Mouse (Mus musculus): ENCODE measurements around the gene Cldn24. TPM values are rescaled to one million over a fixed set of nuclear protein-coding genes. Genes with fewer than 3 reads are reported as not detected.

The Cldn24 gene
- total RNA-seq, 2 experiments from 2014 or later: not detected

GRCm38 (mm10) chr8:47826911-47827310, 5.0 kb downstream of the Cldn24 start:
- DNase-seq (ENCODE audit: low spot score in 2 of 2): no peak

- DNase-seq (ENCODE audit: low spot score in 2 of 2): no peak
Measured at GRCm38 (mm10) chr8:47832616-47833015, 10.7 kb downstream of the Cldn24 start.

GRCm38 (mm10) chr8:47833944-47834343, 12.0 kb downstream of the Cldn24 start:
- DNase-seq (ENCODE audit: low spot score in 2 of 2): no peak

- no peak for DNase-seq (ENCODE audit: low spot score in 2 of 2)
Measured at GRCm38 (mm10) chr8:47843063-47843462, 21.1 kb downstream of the Cldn24 start.

GRCm38 (mm10) chr8:47843651-47844050, 21.7 kb downstream of the Cldn24 start:
- no peak for DNase-seq (ENCODE audit: low spot score in 2 of 2)

- DNase-seq (ENCODE audit: low spot score in 2 of 2): no peak
Measured at GRCm38 (mm10) chr8:47845956-47846355, 24.0 kb downstream of the Cldn24 start.

- DNase-seq (ENCODE audit: low spot score in 2 of 2): no peak
Measured at GRCm38 (mm10) chr8:47847161-47847560, 25.2 kb downstream of the Cldn24 start.

- DNase-seq (ENCODE audit: low spot score in 2 of 2): no peak
Measured at GRCm38 (mm10) chr8:47847931-47848330, 26.0 kb downstream of the Cldn24 start.

GRCm38 (mm10) chr8:47849842-47850241, 27.9 kb downstream of the Cldn24 start:
- no peak for DNase-seq (ENCODE audit: low spot score in 2 of 2)

- peak; percentile 22 to 42 for DNase-seq (ENCODE audit: low spot score in 2 of 2)
Measured at GRCm38 (mm10) chr8:47851824-47852502, 30.0 kb downstream of the Cldn24 start.

- no peak for DNase-seq (ENCODE audit: low spot score in 2 of 2)
Measured at GRCm38 (mm10) chr8:47852737-47853136, 30.8 kb downstream of the Cldn24 start.

GRCm38 (mm10) chr8:47853356-47853755, 31.4 kb downstream of the Cldn24 start:
- no peak for DNase-seq (ENCODE audit: low spot score in 2 of 2)

- DNase-seq (ENCODE audit: low spot score in 2 of 2): no peak
Measured at GRCm38 (mm10) chr8:47859259-47859658, 37.3 kb downstream of the Cldn24 start.

GRCm38 (mm10) chr8:47866568-47866967, 44.6 kb downstream of the Cldn24 start:
- DNase-seq (ENCODE audit: low spot score in 2 of 2): no peak

GRCm38 (mm10) chr8:47867067-47867466, 45.1 kb downstream of the Cldn24 start:
- DNase-seq (ENCODE audit: low spot score in 2 of 2): peak; percentile 91 to 93

Other genes with a start within 250 kb of the Cldn24 start
- 10 to 100 TPM; 25.6 to 26.9 TPM for gene Ing2, start 146.6 kb upstream of the Cldn24 start, total RNA-seq (2021)
- 10 to 100 TPM; 12.1 to 13.4 TPM for gene Cdkn2aip, start 108.2 kb upstream of the Cldn24 start, total RNA-seq (2021)
- gene Cldn22, start 2.3 kb downstream of the Cldn24 start, total RNA-seq (2021): under 1 TPM; 0.47 to 0.62 TPM
- 10 to 100 TPM; 26.6 to 29.1 TPM for gene Wwc2, start 168.8 kb downstream of the Cldn24 start, total RNA-seq (2021)

All from layer of hippocampus, postnatal 10 days (tissue).